Mouse (Mus musculus) embryonic fibroblast, embryonic 13.5 days (primary cell): ENCODE measurements around the gene Tubg1. TPM values are rescaled to one million over a fixed set of nuclear protein-coding genes. Genes with fewer than 3 reads are reported as not detected.

Source experiments
- H3K27ac ChIP-seq: 2 replicates; pipeline ENCODE4 v1.5.1; 2012; ENCODE audit warnings: low read length, control low read depth, inconsistent platforms; ENCODE audit not compliant: insufficient read depth
- H3K4me1 ChIP-seq: 2 replicates; pipeline ENCODE4 v1.6.1; 2011; ENCODE audit warnings: low read length; ENCODE audit not compliant: control insufficient read depth, insufficient read depth
- H3K4me3 ChIP-seq: 2 replicates; pipeline ENCODE4 v1.5.1; 2011; ENCODE audit warnings: mild to moderate bottlenecking, control low read depth, low read length; ENCODE audit not compliant: insufficient read depth
- CTCF ChIP-seq: IDR thresholded peaks from 2 replicates; pipeline ENCODE4 v1.5.1; 2011; ENCODE audit warnings: mild to moderate bottlenecking, control low read depth, low read length, moderate library complexity, borderline replicate concordance; ENCODE audit not compliant: insufficient read depth
- POLR2A ChIP-seq: IDR thresholded peaks from 2 replicates; pipeline ENCODE4 v1.6.1; 2011; ENCODE audit warnings: low read depth, mild to moderate bottlenecking, control low read depth, low read length, moderate library complexity
- polyA plus RNA-seq: library from polyadenylated mRNA; stranded (reverse); fragments of >200 nt; gene quantifications from 2 replicates; pipeline ENCODE4 v1.2.4, GENCODE M21; 2011; ENCODE audit warnings: low read depth; ENCODE audit not compliant: missing spikeins, insufficient read length

Gene Tubg1
- polyA plus RNA-seq, 1 experiment: 36.2 TPM

DNA sequence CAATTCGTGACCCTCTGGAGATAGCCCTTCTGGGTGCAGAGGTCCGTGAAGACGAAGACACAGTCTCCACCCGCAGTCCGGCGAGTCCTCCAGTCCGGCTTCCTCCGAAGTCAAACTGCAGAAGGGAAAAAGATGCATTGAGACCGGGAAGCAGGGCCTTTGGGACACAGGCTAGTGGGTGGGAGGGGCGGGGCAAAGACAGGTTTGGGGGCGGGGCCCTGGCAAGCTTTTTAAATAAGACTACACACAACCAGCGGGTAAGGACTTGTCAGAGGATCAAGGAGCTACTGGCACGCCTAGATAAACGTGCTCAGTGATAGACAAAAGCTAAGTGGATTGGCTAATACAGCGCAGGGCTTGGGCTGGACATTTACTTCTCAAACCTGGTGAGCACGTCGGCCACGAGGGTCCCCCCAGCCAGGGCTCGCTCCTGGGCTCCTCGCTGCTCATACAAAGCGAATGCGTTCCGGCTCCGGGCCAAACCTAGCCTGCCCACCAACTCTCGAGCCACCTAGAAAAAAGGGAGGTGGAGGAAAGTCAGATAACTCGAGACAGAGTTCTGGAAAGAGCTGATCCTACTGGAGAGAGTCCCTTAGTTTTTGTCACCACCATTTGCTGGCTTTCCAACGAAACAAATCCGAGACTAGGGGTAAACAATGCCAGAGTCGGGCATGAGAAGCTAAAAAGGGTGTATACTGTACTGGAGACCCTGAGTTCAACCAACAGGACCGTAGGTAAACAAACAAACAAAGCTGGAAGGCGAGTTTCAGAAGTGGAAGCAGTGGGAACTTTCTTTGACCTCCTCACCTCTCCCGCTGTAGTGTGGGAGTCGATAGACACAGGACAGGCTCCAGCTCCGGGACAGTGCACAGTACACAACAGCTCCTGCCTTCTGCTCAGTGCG, 45.2 kb downstream of the Tubg1 start:
- H3K4me1 ChIP-seq: no peaks in the 10 kb centered on the region
- TF ChIP-seq CTCF: no peak
- no peak for TF ChIP-seq POLR2A
- no peak overlapping the region for H3K4me3 ChIP-seq
- H3K27ac ChIP-seq: no peak overlapping the region

DNA sequence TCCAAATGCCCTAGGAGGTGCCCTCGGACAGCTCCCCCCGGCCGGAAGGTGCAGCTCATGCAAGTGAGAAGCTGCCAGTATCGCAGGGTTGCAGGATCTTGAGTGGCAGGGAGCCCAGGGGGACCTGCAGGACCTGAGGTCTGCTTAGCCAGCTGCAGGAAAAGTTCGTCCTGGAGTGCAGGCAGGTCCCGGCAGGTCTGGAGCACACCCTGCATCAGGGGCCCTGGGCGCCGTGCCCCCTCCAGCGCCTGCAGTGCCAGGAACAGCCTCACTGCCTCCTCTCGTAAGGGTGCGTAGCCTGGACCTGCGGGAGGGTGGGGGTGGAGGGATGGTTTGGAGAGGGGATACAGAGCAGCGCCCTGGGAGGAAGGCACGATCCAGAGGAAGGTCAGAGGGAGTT, 46.6 kb downstream of the Tubg1 start:
- Histone ChIP-seq H3K4me1 (no peaks in the 10 kb centered on the region), H3K27ac (no peak overlapping the region), H3K4me3 (no peak overlapping the region)
- no peak for TF ChIP-seq CTCF
- no peak for TF ChIP-seq POLR2A

DNA sequence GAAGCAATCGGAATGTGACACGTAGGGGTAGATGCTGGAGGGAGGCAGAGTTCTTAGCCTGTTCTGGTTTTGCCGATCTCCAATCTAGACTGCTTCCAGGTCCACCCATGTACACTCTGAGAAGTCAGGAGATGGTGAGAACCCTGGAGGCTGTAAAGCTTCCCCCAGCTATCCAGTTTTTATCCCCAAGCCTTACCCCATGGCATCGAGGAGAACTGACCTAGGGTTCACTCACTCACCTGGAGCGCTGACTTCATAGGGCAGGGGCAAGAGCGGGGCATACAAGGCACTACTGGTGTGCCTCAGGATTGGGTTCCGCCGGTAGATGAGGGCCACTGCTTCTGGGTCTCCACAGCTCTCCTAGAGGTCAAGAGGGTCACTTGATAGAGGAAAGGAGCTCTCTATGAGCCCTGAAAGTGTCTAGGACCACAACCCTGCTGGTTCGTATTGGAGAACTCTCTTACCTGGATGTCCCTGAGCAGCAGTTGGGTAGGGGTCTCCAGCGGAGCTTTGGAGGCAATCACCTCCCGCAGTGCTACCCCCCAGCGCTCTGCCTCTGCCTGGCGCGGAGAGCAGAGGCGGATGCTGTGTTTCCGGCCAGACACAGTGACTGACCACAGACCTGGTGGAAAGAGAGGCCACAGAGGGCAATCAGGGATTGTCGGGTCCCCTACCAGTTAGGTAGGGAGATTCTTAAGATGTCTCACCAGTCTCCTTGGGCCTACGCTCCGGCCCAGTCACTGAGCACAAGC, 47.6 kb downstream of the Tubg1 start:
- TF ChIP-seq POLR2A (no peak), CTCF (no peak)
- 0 out of 2 replicates have a peak, but pooled peaks cover 3% of the 10 kb centered on the region for H3K4me1 ChIP-seq
- no peak overlapping the region for H3K4me3 ChIP-seq

DNA sequence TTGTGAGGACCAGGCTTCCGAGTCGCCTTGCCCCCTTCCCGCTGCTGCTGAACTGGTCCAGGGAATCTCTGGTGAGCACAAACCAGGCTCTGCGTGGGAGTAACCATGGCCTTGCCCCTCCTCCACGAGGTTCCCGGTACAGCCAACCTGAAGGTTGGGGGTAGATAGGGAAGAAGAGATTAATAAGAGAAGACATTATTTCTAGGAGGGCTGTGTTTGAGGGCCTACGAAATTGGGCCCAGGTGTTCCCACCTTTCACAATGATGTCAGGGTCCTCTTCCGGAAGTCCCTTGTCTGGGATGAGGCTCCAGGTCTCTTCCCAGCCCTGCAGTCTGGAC, 48.2 kb downstream of the Tubg1 start:
- Histone ChIP-seq H3K4me1 (peaks cover 4% of the 10 kb centered on the region; the same call in 1 of the 2 replicates), H3K4me3 (no peak overlapping the region), H3K27ac (no peak overlapping the region)
- TF ChIP-seq CTCF (no peak), POLR2A (no peak)

More for the DNA sequence above, 47.6 kb downstream of the Tubg1 start:
- H3K27ac ChIP-seq: no peak overlapping the region

DNA sequence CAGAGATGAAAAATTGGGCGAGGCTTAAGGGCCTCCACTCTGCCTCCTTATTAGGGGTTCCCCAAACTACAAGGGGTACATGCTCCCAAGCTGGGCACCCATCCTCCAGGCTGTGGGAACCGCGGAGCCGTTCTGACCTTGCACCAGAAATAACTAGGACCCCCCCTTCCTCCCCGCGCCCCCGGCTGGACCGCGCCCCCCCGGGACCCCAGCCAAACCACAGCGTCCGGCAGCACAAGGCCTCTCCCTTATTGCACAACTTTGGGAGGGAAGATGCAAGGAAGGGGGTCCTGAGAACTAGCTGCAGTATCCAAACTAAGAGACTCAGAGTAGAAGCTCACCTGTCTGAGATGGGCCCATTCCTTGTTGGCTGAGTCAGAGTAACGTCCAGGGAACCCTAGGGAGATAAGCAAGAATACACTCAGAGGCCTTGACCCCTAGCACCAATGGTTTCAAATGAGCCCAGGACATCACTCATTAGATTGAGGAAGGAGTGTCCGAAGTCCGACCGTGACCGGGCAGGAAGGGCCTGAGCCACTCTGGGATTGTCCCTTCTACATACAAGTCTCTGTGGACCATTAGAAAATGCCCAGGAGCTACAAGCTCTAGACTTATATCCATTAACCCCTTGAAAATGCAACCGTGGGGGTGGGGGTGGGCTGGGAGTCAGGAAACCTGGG, 48.7 kb downstream of the Tubg1 start:
- TF ChIP-seq POLR2A: no peak
- no peak for TF ChIP-seq CTCF
- H3K4me1 ChIP-seq: peaks cover 7% of the 10 kb centered on the region
- 0 out of 2 replicates have a peak overlapping the region, but pooled peaks have one; percentile 71 for H3K4me3 ChIP-seq
- H3K27ac ChIP-seq: no peak overlapping the region

DNA sequence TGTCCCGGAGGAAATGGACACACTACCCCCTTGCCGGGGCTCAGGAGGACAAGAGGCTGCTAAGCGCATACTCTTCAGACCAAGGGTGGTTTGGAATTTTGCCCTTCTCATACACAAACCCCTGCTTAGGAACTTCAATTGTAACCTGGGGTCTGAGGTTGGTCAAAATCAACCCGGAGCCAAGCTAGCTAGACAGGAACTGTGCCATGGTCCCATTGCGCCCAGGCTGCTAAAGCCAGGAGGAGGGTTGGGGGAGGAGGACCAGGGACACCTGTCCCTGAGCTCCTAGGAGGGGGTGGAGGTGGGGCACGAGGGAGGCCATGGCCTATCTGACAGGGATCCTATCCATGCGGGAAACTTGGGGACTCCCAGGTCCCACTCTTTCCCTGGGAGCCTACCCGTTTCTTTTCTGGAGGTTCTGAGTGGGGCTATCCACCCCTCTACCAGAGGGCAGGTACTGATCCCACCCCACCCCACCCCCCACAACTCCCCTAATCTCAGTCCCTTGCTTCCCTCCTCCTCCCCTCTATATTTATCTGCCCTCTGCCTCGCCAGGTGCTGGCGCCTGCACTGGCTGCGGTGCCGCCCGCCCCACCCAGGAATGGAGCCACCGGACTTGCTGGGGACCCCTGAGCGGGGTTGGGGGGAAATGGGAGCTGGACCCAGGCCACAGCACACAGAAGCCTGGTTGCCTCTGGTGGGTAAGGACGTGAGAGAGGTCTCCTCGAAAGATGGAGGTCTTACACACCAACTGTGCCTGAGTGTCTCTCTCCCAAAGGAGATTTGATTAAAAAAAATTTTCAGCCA, 49.8 kb downstream of the Tubg1 start:
- Histone ChIP-seq H3K27ac (no peak overlapping the region; the same call in 1 of the 2 replicates), H3K4me1 (peaks cover 7% of the 10 kb centered on the region), H3K4me3 (peak overlapping the region; percentile 71)
- TF ChIP-seq CTCF (no peak), POLR2A (no peak)

DNA sequence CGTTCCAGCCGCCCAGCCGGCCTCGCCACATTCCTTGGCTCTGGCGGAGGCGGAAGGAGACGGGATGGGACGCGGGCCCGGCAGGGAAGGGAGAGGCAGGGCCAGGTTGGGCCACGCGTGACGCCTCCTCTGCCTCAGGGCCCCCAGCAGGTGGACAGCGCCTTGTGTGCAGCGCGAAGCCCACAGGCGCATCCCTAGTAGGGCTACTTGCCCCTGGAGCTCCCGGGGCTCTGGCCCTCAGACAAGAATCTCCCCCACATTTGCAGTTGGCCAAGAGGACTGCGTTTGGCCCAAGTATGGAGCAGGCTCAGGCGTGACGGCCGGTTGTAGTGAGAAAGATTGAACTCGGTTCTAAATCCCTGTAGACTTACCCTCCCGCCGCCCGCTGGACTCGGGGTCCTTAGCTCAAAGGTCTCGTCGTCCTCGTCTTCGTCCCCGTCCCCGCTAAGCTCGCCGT, 50.6 kb downstream of the Tubg1 start, which contains the start of gene Cntnap1:
Gene Cntnap1 (plus strand): TSS at position 170 of the 457 bp plus-strand sequence.
- peak within 1 kb of the TSS; percentile 74 for H3K27ac ChIP-seq
- peaks cover 7% of the 10 kb centered on the region for H3K4me1 ChIP-seq
- TF ChIP-seq CTCF (no peak), POLR2A (no peak; the same call in 1 of the 2 replicates)
- H3K4me3 ChIP-seq: peak within 1 kb of the TSS; percentile 71

DNA sequence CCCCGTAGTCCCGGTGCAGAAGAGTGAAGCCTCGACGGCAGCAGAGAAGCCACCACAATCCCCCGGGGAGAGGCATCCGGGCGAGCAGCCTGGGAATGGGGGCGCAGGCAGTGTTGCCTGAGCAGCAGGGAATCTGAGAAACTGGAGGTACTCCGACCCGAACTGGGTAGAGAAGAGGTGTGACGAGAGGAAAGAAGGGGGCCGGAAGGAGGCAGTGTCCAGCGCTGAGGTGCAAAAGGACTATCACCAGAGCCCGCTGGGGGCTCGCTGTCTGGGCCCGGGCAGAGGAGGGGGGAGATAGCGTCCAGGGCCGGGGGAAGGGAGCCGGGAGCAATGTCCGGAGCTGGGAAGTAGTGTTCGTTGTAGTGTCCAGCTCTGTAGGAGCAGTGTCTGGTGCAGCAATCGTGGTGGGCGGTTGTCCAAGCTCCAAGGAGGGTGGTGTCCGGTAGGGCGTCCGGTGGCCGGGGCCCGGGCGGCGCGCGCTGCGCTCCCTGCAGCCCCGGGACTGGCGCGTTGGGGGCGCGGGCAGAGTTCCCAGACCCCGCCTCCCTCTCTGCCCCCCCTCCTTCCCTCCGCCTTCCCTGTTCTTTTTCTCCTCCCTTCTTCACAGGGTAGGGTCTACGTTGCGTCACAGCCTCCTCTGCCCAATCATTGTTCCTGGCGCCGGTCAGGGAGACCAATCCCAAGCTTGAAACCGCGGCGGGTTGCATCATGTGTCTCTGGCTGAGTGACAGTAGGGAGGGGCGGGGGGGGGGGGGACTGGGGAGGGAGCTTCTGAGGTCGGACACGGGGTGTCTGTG, 51.3 kb downstream of the Tubg1 start, which contains the start of gene Plekhh3:
Gene Plekhh3 (minus strand): TSS at position 541 of the 800 bp plus-strand sequence.
- TF ChIP-seq CTCF: no peak
- peak; percentile 84 for TF ChIP-seq POLR2A
- Histone ChIP-seq H3K27ac (peak within 1 kb of the TSS; percentile 91), H3K4me3 (peak within 1 kb of the TSS; percentile 71), H3K4me1 (peaks cover 7% of the 10 kb centered on the region)
